Mouse (Mus musculus) olfactory bulb, adult 2 months (tissue): Measurements from ENCODE around the gene Fbxl17.

Experiments
- CTCF ChIP-seq: fragments of 200-500 bp; IDR thresholded peaks from 2 replicates; pipeline ENCODE4 v1.5.1; 2012; ENCODE audit warnings: low read depth, mild to moderate bottlenecking, low read length, moderate library complexity; ENCODE audit not compliant: insufficient read depth
- POLR2A ChIP-seq: fragments of 200-500 bp; IDR thresholded peaks from 2 replicates; pipeline ENCODE4 v1.6.1; 2012; ENCODE audit warnings: mild to moderate bottlenecking, low read depth, low read length, moderate library complexity; ENCODE audit not compliant: insufficient read depth

DNA sequence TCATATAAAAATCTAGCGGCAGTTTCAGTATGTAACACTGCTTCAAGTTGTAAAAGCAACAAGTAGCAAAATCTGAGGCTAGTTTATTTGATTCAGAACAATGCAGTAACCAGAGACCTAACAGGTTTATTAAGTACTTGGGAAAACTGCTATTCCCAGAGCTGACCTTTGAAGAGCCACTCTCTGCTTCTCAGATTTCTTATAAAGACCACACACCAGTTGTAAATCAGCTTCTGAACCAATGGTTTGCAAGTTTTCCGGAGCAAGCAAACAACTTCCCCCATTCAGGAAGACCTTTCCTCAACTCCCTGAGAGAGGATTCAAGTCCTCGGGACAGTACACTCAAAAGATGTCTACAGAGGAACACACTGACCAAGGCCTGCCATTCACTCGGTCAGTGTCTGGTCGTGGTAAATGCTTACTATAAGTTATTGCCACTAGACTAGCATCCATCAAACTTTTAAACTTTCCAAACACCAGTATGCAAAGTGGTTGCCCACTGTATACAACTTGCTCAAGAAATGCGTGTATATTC, 1.6 kb downstream of the Fbxl17 start:
- TF ChIP-seq POLR2A (no peak), CTCF (no peak)
